8 mouse cellular contexts compared by ENCODE assay signal in the genomic region with DNA sequence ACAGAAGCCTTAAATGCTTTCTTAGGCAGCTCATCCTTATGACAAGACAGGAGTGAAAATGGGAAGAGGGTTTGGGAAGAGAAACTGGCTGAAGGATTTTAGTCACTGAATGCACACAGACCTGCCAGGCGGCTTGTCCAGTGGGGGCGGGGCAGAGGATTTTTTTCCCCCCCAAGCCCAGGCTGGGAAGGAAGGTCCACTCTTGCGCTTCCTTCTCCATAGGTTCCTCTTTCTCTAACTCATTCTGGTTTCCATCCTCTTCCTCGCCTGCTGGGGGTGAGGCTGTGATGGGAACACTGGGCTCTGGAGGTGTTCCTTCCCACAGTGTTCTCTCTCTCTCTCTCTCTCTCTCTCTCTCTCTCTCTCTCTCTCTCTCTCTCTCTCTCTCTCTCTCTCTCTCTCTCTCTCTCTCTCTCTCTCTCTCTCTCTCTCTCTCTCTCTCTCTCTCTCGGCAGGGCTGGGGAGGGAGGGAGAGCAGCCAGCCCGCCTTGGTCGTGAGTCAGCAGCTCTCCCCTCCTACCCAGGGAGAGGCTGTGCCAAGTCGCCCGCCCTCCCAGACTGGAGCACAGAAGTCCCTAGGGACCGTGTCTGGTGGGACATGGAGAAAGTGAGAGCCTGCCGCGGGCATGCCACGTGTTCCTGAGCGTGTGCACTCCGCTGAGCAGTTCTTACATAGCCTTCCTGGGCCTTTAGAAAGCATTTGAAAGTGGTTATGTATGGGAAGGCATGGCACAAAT.
A peak's percentile ranks its signal among the peaks of the same experiment; 100 is the strongest.
DNase-seq lines count a peak whose midpoint lies in the region; ATAC-seq and TF ChIP-seq lines count a peak whose summit lies in the region.

No protein-coding gene starts in this region.

- no peaks in the 10 kb centered on the region for H3K9me3 ChIP-seq in intestine, embryonic 14.5 days (ENCODE audit: control insufficient read depth, low read length)

- TF ChIP-seq CTCF in left cerebral cortex, adult 2 months (IDR thresholded peaks at IDR 0.05): no peak; the same call in 1 of the 2 replicates

- no peak; the same call in 1 of the 2 replicates for ATAC-seq in intestine, embryonic 14.5 days (replicated peaks; ENCODE audit: low FRiP score, low TSS enrichment, low read depth)
- ATAC-seq in inflammation-experienced regulatory T-cells, adult 6 months: no peak

- no peaks in the 10 kb centered on the region for H3K36me3 ChIP-seq in intestine, embryonic 14.5 days (ENCODE audit: control insufficient read depth, insufficient read depth, low read length)

- 6% methylated on average over 14 of the region's 15 CpGs for WGBS in intestine, embryonic 14.5 days

- no peak overlapping the region for H3K9ac ChIP-seq in intestine, embryonic 14.5 days (ENCODE audit: low read length)

- no peaks in the 10 kb centered on the region for H3K27me3 ChIP-seq in intestine, embryonic 14.5 days (replicated peaks; ENCODE audit: control insufficient read depth, insufficient read depth, low read length)

- peaks cover 9% of the 10 kb centered on the region; the same call in 1 of the 2 replicates for H3K4me1 ChIP-seq in intestine, embryonic 14.5 days (replicated peaks; ENCODE audit: control insufficient read depth, insufficient read depth, low read length)

- intact Hi-C loops in gastrocnemius, postnatal 36 days (cut with DNase I): no loop called here
- intact Hi-C loops in left cerebral cortex, adult 2 months (cut with DNase I): loop anchor here (1.0 to 5.0 kb wide), 3 partner anchors 73 to 630 kb away; no protein-coding TSS in a partner anchor

- H3K4me3 ChIP-seq in intestine, embryonic 14.5 days (ENCODE audit: low read depth, low read length): 0 out of 2 replicates have a peak overlapping the region, but pooled peaks have one; percentile 17
- H3K4me3 ChIP-seq in left cerebral cortex, adult 2 months: peak overlapping the region; percentile 32; the same call in 1 of the 2 replicates

- H3K27ac ChIP-seq in intestine, embryonic 14.5 days (ENCODE audit: low read depth): no peak overlapping the region
- peak overlapping the region; percentile 77 for H3K27ac ChIP-seq in left cerebral cortex, adult 2 months

- H3K4me2 ChIP-seq in intestine, embryonic 14.5 days (ENCODE audit: low read length): peak overlapping the region; percentile 49

- DNase-seq in adrenal gland, postnatal 14 days: peak; percentile 89
- peak; percentile 46 for DNase-seq in embryo, embryonic 9.5 days (ENCODE audit: extremely low spot score)
- peak; percentile 57 to 78 for DNase-seq in gastrocnemius, postnatal 36 days
- DNase-seq in intestine, embryonic 14.5 days (ENCODE audit: low spot score): peak; percentile 65
- peak; percentile 65 to 71 for DNase-seq in left cerebral cortex, adult 2 months (ENCODE audit: extremely low spot score in 1 of 2, low spot score in 2 of 2)
- peak; percentile 57 for DNase-seq in lung, postnatal 14 days
- peak; percentile 68 for DNase-seq in retina, postnatal 1 day
